Mouse (Mus musculus): ENCODE results near the gene Rnf223. TPM values are rescaled to one million over a fixed set of nuclear protein-coding genes. Genes with fewer than 3 reads are reported as not detected.
"Not testable (repeated sequence)": the region's sequence is repeated elsewhere in the genome, so short reads cannot be mapped to it uniquely, and the experiment has no call there.

Gene Rnf223
- polyA plus RNA-seq, 1 experiment from 2014 or later, result 0.34 TPM

DNA sequence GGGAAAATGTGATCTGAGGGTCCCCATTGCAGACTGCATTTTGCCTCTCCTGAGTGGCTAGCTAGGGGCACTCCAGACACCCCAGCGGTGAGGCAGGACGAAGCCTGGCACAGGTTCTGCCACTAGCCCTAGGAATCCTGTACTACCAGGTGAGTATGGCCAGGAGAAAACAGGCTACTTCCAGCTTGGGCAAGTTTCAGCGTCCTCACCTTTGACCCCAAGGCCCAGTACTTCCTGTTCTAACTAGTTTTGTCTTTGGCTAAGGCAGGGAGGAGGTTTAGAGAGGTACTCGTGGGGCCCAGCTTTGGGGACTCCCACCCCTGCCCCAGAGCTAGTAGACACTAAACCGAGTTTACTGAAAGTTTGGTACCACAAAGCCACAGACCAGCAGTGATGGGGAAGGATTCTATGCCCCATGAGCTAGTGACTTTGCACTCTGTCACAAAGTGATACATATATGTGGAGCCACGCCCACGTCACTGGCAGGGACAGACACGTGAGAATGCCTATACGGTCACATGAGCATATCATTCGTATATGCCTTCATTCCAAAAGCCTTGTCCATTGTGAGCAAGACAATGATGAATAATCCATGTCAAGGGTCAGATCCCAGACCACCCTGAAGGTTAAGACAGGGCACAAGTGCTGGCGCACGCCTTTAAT is 3.8 kb downstream of the Rnf223 start:
- H3K27ac ChIP-seq, result 0 out of 2 replicates have a peak overlapping the region, but pooled peaks have one; percentile 5
- H3K9ac ChIP-seq, result no peak overlapping the region
- no peaks in the 10 kb centered on the region; the same call in 1 of the 2 replicates for H3K9me3 ChIP-seq (replicated peaks)
- peaks cover 7% of the 10 kb centered on the region; the same call in 1 of the 2 replicates for H3K4me1 ChIP-seq
- H3K36me3 ChIP-seq, result no peaks in the 10 kb centered on the region
- H3K27me3 ChIP-seq, result no peaks in the 10 kb centered on the region
- no peak overlapping the region for H3K4me3 ChIP-seq (replicated peaks)
- H3K4me2 ChIP-seq, result no peak overlapping the region
- no peak for ATAC-seq (replicated peaks; ENCODE audit: low FRiP score)
- 76% methylated on average over 12 of the region's 12 CpGs for WGBS

DNA sequence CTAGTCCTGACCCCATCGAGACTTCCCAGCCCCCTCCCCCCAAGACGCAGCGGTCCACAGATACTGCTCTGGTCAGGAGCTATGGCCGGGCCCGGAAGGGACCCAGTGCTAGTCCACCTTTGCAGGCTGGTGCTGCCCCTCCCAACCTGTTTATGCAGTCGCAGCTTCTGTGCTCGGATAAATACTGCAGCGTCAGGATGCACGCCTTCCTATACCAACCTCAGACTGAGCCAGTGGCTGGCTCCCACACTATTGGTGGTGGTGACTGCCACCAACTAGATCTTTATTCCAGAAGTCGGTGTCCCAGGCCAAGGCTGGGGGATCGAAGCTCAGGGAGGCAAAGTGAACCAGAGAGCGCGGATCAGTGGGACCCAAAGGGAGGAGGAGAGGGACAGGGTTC is 4.8 kb downstream of the Rnf223 start:
- H3K4me1 ChIP-seq, result peaks cover 4% of the 10 kb centered on the region; the same call in 1 of the 2 replicates
- no peak overlapping the region for H3K9ac ChIP-seq
- H3K36me3 ChIP-seq, result no peaks in the 10 kb centered on the region
- no peaks in the 10 kb centered on the region; the same call in 1 of the 2 replicates for H3K9me3 ChIP-seq (replicated peaks)
- H3K27me3 ChIP-seq, result no peaks in the 10 kb centered on the region
- ATAC-seq (replicated peaks; ENCODE audit: low FRiP score), result no peak
- H3K4me2 ChIP-seq, result no peak overlapping the region
- WGBS, result 90% methylated on average over 13 of the region's 13 CpGs
- no peak overlapping the region for H3K27ac ChIP-seq
- H3K4me3 ChIP-seq (replicated peaks), result no peak overlapping the region

DNA sequence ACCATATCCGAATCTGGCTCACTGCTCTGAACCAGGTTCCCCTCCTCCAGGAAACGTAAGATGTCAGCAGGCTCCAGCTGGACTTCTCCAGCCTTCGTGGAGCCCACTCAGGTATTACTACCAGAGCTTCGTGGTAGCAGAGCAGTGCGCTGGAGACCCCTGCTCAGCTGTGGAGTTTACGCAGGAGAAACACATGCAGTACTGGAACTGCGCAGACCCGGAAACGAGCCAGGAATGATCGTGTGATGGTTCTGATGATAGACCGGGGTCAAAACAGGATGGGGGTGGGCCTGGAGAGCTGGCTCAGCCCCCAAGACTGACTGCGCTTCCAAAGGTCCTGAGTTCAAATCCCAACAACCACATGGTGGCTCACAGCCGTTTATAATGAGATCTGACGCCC is 5.5 kb downstream of the Rnf223 start:
- ATAC-seq (replicated peaks; ENCODE audit: low FRiP score), result no peak
- no peak overlapping the region for H3K9ac ChIP-seq
- 91% methylated on average over 14 of the region's 14 CpGs for WGBS
- H3K27ac ChIP-seq, result no peak overlapping the region
- no peak overlapping the region for H3K4me3 ChIP-seq (replicated peaks)
- no peaks in the 10 kb centered on the region for H3K36me3 ChIP-seq
- no peaks in the 10 kb centered on the region; the same call in 1 of the 2 replicates for H3K4me1 ChIP-seq
- no peak overlapping the region for H3K4me2 ChIP-seq
- no peaks in the 10 kb centered on the region for H3K27me3 ChIP-seq
- H3K9me3 ChIP-seq (replicated peaks), result no peaks in the 10 kb centered on the region; the same call in 1 of the 2 replicates

DNA sequence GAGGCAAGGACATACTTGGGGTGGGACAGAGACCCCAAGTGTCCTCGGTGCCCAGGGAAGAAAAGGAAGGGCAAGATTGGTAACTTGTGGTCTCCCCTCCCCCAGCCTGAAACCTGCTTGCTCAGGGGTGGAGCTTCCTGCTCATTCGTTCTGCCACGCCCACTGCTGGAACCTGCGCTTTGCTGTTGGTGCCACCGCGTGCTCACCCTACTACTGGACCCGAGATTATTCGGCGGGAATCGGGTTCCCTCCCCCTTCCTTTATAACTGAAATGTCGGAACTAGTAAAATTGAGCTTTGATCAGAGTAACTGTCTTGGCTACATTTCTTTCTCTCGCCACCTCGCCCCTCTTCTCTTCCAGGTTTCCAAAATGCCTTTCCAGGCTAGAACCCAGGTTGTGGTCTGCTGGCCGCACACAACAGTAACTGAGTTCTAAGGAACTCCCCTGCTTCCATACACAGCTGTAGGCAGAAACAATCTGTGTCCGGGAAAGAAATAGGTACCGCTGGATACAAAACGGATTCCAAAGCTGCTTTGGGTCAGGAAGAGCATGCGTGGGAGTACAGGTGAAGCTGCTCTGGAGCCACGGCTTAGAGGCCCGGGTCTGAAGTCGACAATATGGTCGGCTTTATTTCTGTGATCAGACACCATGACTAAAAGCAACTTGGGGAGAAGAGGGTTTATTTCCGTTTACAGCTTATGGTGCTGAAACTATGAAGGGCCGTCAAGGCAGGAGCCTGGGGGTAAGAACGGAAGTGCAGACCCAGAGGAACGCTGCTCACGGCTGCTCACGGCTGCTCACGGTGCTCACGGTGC is 6.2 kb downstream of the Rnf223 start:
- no peak for ATAC-seq (replicated peaks; ENCODE audit: low FRiP score)
- H3K27ac ChIP-seq, result no peak overlapping the region
- no peaks in the 10 kb centered on the region; the same call in 1 of the 2 replicates for H3K9me3 ChIP-seq (replicated peaks)
- H3K27me3 ChIP-seq, result no peaks in the 10 kb centered on the region
- no peak overlapping the region for H3K4me3 ChIP-seq (replicated peaks)
- no peaks in the 10 kb centered on the region for H3K4me1 ChIP-seq
- H3K36me3 ChIP-seq, result no peaks in the 10 kb centered on the region
- H3K4me2 ChIP-seq, result no peak overlapping the region
- no peak overlapping the region for H3K9ac ChIP-seq
- 88% methylated on average over 30 of the region's 30 CpGs for WGBS

DNA sequence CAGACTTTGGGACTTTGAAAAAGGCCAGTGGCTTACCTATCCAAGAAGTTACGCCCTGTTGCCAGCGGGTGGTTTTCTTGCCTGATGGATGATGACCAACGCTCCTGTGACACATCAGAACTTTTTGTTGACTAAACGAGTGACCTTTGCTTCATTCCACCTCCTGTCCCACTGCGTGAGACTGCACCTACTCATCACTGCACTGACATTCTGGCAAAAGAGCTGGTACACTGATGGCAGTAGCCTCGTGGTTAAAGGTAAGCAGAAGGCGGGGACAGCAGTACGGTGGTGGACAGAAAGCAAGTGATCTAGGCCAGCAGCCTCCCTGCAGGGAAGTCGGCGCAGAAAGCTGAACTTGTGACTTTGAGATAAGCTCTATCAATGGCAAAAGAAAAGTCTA is 20.6 kb downstream of the Rnf223 start:
- not testable (repeated sequence) for H3K4me2 ChIP-seq; H3K9ac ChIP-seq; ATAC-seq (replicated peaks; ENCODE audit: low FRiP score); H3K4me3 ChIP-seq (replicated peaks); H3K27me3 ChIP-seq; H3K9me3 ChIP-seq (replicated peaks); H3K4me1 ChIP-seq; H3K27ac ChIP-seq; H3K36me3 ChIP-seq
- WGBS, result 88% methylated on average over 10 of the region's 10 CpGs

DNA sequence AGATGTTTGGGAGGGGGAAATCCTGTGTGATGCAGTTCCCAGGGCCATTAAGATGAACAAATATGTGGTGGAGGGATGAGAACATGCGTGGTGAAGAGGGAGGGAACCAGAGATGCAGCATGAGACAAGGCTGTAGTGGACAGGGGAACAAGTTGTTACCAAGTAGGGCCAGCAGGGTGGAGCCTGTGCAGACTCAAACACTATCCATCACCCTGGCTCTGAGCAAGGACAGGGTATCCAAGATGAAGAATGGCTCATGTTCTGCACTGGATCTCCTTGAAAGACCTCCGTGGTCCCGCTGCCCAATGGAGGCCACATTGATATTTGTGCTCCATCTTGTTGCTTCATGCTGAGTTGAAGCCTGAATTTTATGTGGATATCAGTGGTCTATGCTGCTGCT is 24.5 kb downstream of the Rnf223 start:
- H3K4me3 ChIP-seq (replicated peaks), result no peak overlapping the region
- no peak overlapping the region for H3K4me2 ChIP-seq
- H3K4me1 ChIP-seq, result no peaks in the 10 kb centered on the region
- no peak overlapping the region for H3K9ac ChIP-seq
- H3K27ac ChIP-seq, result no peak overlapping the region
- H3K27me3 ChIP-seq, result no peaks in the 10 kb centered on the region
- peaks cover 14% of the 10 kb centered on the region for H3K9me3 ChIP-seq (replicated peaks)
- H3K36me3 ChIP-seq, result no peaks in the 10 kb centered on the region
- no peak for ATAC-seq (replicated peaks; ENCODE audit: low FRiP score)
- WGBS, result 89% methylated on average over 3 of the region's 3 CpGs

DNA sequence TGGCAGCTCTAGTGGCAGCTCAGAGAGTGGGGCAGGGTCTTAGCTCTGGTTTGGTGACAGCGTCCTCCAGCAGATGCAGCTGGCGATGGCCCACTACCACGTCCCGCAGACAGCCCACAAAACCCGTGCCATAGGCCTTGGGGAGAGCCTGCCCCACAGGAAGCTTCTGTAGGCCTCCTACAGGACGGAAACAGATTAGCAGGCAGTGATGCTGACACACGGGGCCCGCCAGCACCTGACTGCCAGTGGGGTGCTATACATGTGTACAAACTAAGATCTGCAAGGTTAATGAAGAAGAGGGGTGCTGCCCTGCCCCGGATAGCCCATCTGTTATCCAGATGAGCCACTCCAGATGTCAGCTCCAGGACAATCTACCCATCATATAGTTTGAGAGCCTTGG is 36.2 kb downstream of the Rnf223 start:
- no peak overlapping the region for H3K9ac ChIP-seq
- peaks cover 13% of the 10 kb centered on the region for H3K9me3 ChIP-seq (replicated peaks)
- no peak overlapping the region for H3K4me3 ChIP-seq (replicated peaks)
- ATAC-seq (replicated peaks; ENCODE audit: low FRiP score), result no peak
- peaks cover 97% of the 10 kb centered on the region for H3K36me3 ChIP-seq
- WGBS, result 86% methylated on average over 9 of the region's 9 CpGs
- no peak overlapping the region for H3K4me2 ChIP-seq
- H3K27ac ChIP-seq, result no peak overlapping the region
- H3K4me1 ChIP-seq, result no peaks in the 10 kb centered on the region
- H3K27me3 ChIP-seq, result no peaks in the 10 kb centered on the region

DNA sequence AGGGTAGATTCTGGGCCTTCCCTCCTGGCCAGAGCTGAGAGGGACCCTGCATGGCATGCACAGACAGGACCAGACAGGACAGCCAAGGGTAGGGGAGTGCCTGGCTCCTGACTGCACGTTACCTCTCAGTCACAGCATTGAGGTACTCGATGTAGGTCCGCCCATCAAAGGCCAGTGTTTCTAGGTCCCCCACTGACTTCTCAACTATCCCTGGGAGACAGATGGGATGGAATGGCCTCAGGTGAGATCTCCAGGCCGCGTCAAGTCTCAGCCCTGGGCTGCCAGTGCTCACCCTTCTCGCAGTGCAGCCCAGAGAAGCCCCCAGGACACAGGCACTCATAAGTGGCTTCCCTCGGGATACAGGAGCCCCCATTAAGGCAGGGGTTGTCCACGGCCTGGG is 38.3 kb downstream of the Rnf223 start:
- no peaks in the 10 kb centered on the region for H3K27me3 ChIP-seq
- H3K36me3 ChIP-seq, result peaks cover 99% of the 10 kb centered on the region
- no peak overlapping the region for H3K9ac ChIP-seq
- no peak for ATAC-seq (replicated peaks; ENCODE audit: low FRiP score)
- 91% methylated on average over 8 of the region's 8 CpGs for WGBS
- H3K4me1 ChIP-seq, result no peaks in the 10 kb centered on the region
- H3K4me2 ChIP-seq, result no peak overlapping the region
- no peak overlapping the region for H3K4me3 ChIP-seq (replicated peaks)
- H3K27ac ChIP-seq, result no peak overlapping the region
- no peaks in the 10 kb centered on the region for H3K9me3 ChIP-seq (replicated peaks)

DNA sequence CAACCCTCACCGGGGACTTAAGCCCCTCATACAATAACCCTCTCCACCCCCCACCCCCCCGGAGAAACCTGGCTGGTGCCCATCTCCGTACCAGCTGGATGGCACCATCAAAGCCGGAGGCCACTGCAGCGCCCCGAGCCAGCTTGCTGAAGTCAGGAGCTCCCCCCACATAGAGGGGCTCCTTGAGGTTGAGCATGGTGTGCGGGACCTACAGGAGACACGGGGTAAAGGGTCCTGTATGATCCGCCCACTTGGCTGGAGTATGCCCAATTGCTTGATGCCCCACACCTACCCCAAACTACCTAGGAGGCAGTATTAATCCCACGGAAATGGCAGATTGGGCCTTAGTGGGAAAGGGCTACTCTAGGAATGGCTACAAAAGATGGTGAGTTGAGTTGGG is 38.8 kb downstream of the Rnf223 start:
- H3K27me3 ChIP-seq, result no peaks in the 10 kb centered on the region
- H3K9me3 ChIP-seq (replicated peaks), result no peaks in the 10 kb centered on the region
- WGBS, result 98% methylated on average over 10 of the region's 10 CpGs
- no peak overlapping the region for H3K4me2 ChIP-seq
- H3K4me1 ChIP-seq, result no peaks in the 10 kb centered on the region
- no peak for ATAC-seq (replicated peaks; ENCODE audit: low FRiP score)
- no peak overlapping the region for H3K4me3 ChIP-seq (replicated peaks)
- H3K36me3 ChIP-seq, result peaks cover 99% of the 10 kb centered on the region
- no peak overlapping the region for H3K9ac ChIP-seq
- H3K27ac ChIP-seq, result no peak overlapping the region

DNA sequence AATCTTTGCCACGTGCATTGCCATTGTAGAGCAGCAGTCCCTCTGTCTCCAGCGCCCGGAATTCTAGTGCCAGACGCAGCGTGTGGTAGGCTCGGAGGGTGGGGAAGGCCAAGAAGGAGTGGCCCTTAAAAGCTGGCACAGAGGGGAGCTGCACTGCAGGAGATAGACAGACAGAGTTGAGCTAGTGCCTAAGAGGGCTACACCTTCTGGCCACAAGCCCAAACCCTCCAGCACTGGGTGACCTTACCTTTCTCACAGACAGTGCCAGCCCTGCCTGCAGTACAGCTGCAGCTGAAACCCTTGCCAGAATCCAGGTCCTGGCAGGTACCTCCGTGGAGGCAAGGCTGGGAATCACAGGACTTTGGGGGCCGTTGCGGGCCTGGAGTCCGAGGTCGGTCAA is 41.5 kb downstream of the Rnf223 start:
- WGBS, result 97% methylated on average over 11 of the region's 11 CpGs
- H3K4me3 ChIP-seq (replicated peaks), result no peak overlapping the region
- H3K4me1 ChIP-seq, result no peaks in the 10 kb centered on the region
- peaks cover 100% of the 10 kb centered on the region for H3K36me3 ChIP-seq
- H3K4me2 ChIP-seq, result no peak overlapping the region
- no peaks in the 10 kb centered on the region for H3K9me3 ChIP-seq (replicated peaks)
- no peak for ATAC-seq (replicated peaks; ENCODE audit: low FRiP score)
- no peak overlapping the region for H3K27ac ChIP-seq
- no peak overlapping the region for H3K9ac ChIP-seq
- H3K27me3 ChIP-seq, result no peaks in the 10 kb centered on the region

DNA sequence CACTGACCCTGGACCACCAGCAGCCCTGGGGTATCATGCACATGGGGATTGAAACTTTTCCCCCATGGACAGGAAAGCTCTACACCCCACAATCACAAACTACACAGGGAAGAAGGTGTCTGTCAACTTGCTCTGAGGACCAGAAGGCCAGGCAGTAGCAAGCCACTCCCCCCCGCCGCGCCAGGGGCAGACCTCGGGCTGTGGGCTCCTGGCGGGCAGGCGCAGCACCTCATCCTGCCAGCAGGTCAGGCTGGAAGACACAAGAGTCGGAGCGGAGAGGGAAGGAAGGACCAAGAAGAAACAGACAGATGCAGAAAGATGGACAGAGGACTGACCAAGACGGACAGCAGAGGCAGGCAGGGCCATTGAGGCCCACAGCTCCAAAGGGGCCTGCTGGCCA is 47.3 kb downstream of the Rnf223 start:
- no peak for ATAC-seq (replicated peaks; ENCODE audit: low FRiP score)
- no peak overlapping the region for H3K27ac ChIP-seq
- no peak overlapping the region for H3K9ac ChIP-seq
- H3K4me2 ChIP-seq, result no peak overlapping the region
- 95% methylated on average over 9 of the region's 9 CpGs for WGBS
- no peak overlapping the region for H3K4me3 ChIP-seq (replicated peaks)
- no peaks in the 10 kb centered on the region for H3K4me1 ChIP-seq
- no peaks in the 10 kb centered on the region for H3K27me3 ChIP-seq
- H3K36me3 ChIP-seq, result peaks cover 98% of the 10 kb centered on the region
- H3K9me3 ChIP-seq (replicated peaks), result no peaks in the 10 kb centered on the region
